Mouse (Mus musculus) stomach, postnatal 0 days (tissue): ENCODE results near the gene Gprc5c. TPM values are rescaled to one million over a fixed set of nuclear protein-coding genes. Genes with fewer than 3 reads are reported as not detected.
A peak's percentile ranks its signal among the peaks of the same experiment; 100 is the strongest.

Experiments
- ATAC-seq: fragments of 200-750 bp; cut with Nextera tagmentation; 2 replicates; pipeline ENCODE4 v1.8.0; 2017; ENCODE audit not compliant: low FRiP score, low TSS enrichment
- DNase-seq: peaks from one replicate; pipeline ENCODE4 v3.0.0-alpha.2; 2016; ENCODE audit warnings: low spot score
- H3K27ac ChIP-seq: fragments of 300-500 bp; sonication (generic); replicated peaks from 2 replicates; pipeline ENCODE4 v1.5.1; 2014; ENCODE audit warnings: mild to moderate bottlenecking, control low read depth
- H3K27me3 ChIP-seq: fragments of 300-500 bp; sonication (generic); 2 replicates; pipeline ENCODE4 v1.6.1; 2014; ENCODE audit warnings: low read length; ENCODE audit not compliant: control insufficient read depth, insufficient read depth
- H3K36me3 ChIP-seq: fragments of 300-500 bp; sonication (generic); 2 replicates; pipeline ENCODE4 v1.6.1; 2014; ENCODE audit warnings: low read length, mixed read lengths; ENCODE audit not compliant: control insufficient read depth, insufficient read depth
- H3K4me1 ChIP-seq: fragments of 300-500 bp; sonication (generic); replicated peaks from 2 replicates; pipeline ENCODE4 v1.6.1; 2014; ENCODE audit warnings: antibody characterized with exemption; ENCODE audit not compliant: control insufficient read depth, insufficient read depth
- H3K4me2 ChIP-seq: fragments of 300-500 bp; sonication (generic); replicated peaks from 2 replicates; pipeline ENCODE4 v1.6.1; 2014; ENCODE audit warnings: low read depth, mild to moderate bottlenecking, control low read depth, moderate library complexity
- H3K4me3 ChIP-seq: fragments of 300-500 bp; sonication (generic); 2 replicates; pipeline ENCODE4 v1.5.1; 2014; ENCODE audit warnings: low read depth, low read length, control low read depth
- H3K9ac ChIP-seq: fragments of 300-500 bp; sonication (generic); 2 replicates; pipeline ENCODE4 v1.6.1; 2014; ENCODE audit warnings: mild to moderate bottlenecking, low read length, control low read depth, mixed read lengths
- H3K9me3 ChIP-seq: fragments of 300-500 bp; sonication (generic); 2 replicates; pipeline ENCODE4 v1.6.1; 2016; ENCODE audit warnings: low read length; ENCODE audit not compliant: control insufficient read depth
- CTCF ChIP-seq: IDR thresholded peaks from 2 replicates; pipeline ENCODE4 v1.5.1; 2016; ENCODE audit warnings: antibody characterized with exemption, low read depth, mild to moderate bottlenecking, moderate library complexity
- EP300 ChIP-seq: optimal IDR thresholded peaks from 2 replicates; pipeline ENCODE3; 2016; ENCODE audit warnings: antibody characterized with exemption
- WGBS: fragments of 180-500 bp; shearing (Covaris S2); extraction: QIAGEN DNeasy Blood & Tissue Kit; methylation state at CpG from one replicate; pipeline ENCODE4 v1.1.7; 2014; 5-methylcytosine and 5-hydroxymethylcytosine counted together
- polyA plus RNA-seq: library from polyadenylated mRNA; unstranded; fragments of >200 nt; fragmentation: Nextera tagmentation; extraction: Ambion mirVana; gene quantifications from 2 replicates; pipeline ENCODE4 v1.2.1, GENCODE M21; 2015

Gene Gprc5c
- polyA plus RNA-seq, result 10.8 and 11.2 TPM in 2 replicates

DNA sequence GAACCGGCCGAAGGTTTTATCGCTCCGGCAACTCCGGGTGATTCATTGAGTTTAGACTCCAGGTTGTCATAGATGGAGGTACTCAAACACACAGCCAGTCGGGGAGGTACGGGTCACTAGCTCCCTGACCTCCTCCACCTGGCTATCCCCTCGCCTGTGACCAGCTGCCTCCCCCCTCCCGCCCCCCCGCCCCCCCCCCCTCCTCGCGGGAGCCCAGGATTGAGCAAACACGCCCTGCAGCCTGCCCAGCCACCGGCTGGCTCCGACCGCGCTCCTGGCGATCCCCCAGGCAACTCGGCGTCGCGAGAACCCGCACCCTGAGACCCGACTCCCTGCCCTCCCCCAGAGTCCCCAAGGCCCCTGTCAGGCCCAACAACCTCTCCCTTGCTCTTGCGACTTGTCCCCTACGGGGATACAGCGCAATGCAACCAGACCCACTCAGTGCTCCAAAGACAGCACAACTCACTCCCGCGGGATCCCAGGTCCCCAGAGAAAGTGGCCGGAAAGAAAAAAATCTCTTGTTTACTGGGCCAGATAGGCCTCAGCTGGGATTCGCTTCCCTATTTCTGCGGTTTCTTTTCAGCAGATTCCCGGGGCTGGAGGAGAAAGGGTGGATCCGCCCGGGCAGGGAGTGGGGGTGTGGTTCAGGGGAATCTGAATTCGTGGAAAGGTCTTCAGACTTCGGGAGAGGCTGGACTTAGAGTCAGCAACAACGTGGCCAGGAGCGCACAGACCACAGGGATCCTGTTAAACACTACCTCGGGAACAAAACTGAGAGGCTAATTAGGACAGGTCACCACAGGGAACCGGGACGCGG lies at the start of gene Gprc5c:
Gene Gprc5c, plus strand, starts transcription at position 701 of the 817 bp plus-strand sequence.
- ATAC-seq, result peak; percentile 61
- under 1% methylated on average over 39 of the region's 43 CpGs for WGBS
- TF ChIP-seq CTCF (no peak), EP300 (no peak)
- peak within 1 kb of the TSS; percentile 67 for H3K4me3 ChIP-seq
- H3K4me2 ChIP-seq, result peak within 1 kb of the TSS; percentile 99
- peak; percentile 79 for DNase-seq
- peaks cover 3% of the 10 kb centered on the region; the same call in 1 of the 2 replicates for H3K4me1 ChIP-seq
- peak within 1 kb of the TSS; percentile 85 for H3K9ac ChIP-seq
- no peaks in the 10 kb centered on the region for H3K27me3 ChIP-seq
- no peaks in the 10 kb centered on the region for H3K9me3 ChIP-seq
- H3K36me3 ChIP-seq, result no peaks in the 10 kb centered on the region
- peak within 1 kb of the TSS; percentile 88 for H3K27ac ChIP-seq

DNA sequence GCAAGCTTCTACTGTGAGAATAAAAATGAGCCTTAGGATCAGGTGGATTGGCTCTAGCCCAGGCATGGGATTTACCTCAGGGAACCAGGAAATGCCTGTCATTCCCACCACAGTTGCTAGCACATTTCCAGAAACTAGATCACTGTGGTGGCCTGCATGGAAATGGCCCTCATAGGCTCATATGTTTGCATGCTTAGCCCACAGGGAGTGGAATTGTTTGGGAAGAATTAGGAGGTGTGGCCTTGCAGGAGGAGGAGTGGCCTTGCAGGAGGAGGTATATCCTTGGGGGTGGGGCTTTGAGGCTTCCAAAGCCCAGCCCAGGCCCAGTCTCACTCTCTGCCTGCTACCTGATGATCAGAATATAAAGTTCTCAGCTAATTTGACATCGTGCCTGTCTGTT lies 49.0 kb upstream of the Gprc5c start:
- DNase-seq (no peak), ATAC-seq (no peak)
- Histone ChIP-seq H3K9ac (no peak overlapping the region), H3K4me1 (no peaks in the 10 kb centered on the region), H3K4me2 (no peak overlapping the region), H3K27me3 (no peaks in the 10 kb centered on the region), H3K9me3 (no peaks in the 10 kb centered on the region), H3K36me3 (no peaks in the 10 kb centered on the region), H3K4me3 (no peak overlapping the region), H3K27ac (no peak overlapping the region)
- 95% methylated on average over 1 of the region's 1 CpGs for WGBS
- TF ChIP-seq EP300 (no peak), CTCF (0 out of 2 replicates have a peak, but pooled peaks have one; percentile 7)

DNA sequence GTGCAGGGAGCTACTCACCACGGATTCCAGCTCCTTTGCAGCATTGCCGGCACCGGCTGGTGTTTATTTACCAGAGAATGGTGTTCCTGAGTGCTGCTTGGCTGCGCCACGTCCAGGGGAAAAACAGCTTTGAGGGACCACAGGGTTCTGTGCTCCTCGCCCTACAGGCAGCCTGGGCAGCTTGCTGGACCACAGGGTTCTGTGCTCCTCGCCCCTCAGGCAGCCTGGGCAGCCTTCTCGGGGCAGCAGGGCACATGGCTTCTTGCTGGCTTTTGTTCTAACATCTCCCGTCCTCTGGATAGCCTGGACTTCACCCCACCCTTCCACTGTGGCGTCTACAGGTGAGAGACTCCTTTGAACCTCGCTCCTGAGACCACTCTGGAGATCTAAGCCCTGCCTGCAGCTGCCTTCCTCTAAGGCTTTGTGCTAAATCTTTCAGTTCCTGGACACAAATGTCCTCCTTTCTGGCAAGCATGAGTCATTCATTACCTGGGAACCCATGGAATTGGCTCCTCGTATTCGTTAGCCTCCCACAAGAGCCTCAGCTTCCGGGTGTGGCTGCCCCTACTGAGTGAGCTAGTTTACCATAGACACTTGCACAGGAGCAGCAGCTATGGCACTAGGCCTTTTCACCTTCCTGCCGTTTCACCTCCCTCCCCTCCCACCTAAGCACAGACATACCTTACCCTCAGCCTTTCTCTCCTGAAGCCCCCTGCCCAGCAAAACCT lies 48.2 kb upstream of the Gprc5c start:
- Histone ChIP-seq H3K36me3 (no peaks in the 10 kb centered on the region), H3K9ac (no peak overlapping the region), H3K27ac (no peak overlapping the region), H3K4me1 (no peaks in the 10 kb centered on the region), H3K9me3 (no peaks in the 10 kb centered on the region), H3K27me3 (no peaks in the 10 kb centered on the region), H3K4me3 (no peak overlapping the region), H3K4me2 (no peak overlapping the region)
- TF ChIP-seq EP300, result no peak
- TF ChIP-seq CTCF, result no peak
- 41% methylated on average over 15 of the region's 15 CpGs for WGBS
- peak; percentile 74 for ATAC-seq
- DNase-seq, result peak; percentile 49

DNA sequence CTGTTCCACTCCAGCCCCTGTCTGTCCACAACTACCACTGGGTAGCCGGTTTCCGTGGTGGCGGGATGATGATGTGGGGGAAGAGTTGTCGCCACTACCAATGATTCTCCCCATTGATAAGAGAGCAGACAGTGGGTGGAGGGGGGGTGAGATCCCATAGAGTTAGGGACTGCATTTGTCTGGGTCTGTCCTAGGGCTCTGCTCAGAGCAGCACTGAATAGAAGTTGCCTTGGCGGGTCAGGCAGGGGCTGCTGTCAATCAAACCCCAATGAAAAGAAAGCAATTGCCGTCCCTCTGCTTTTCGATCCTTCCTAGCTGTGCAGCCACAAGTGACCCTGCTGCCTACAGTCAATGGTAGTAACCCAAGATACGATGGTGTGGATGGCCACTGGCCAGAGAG lies 47.0 kb upstream of the Gprc5c start:
- no peak for TF ChIP-seq CTCF
- no peak for TF ChIP-seq EP300
- H3K27me3 ChIP-seq, result no peaks in the 10 kb centered on the region
- DNase-seq (no peak), ATAC-seq (no peak)
- WGBS, result 73% methylated on average over 8 of the region's 8 CpGs
- no peak overlapping the region for H3K9ac ChIP-seq
- H3K36me3 ChIP-seq, result no peaks in the 10 kb centered on the region
- H3K4me2 ChIP-seq, result no peak overlapping the region
- no peaks in the 10 kb centered on the region for H3K4me1 ChIP-seq
- no peaks in the 10 kb centered on the region for H3K9me3 ChIP-seq
- no peak overlapping the region for H3K27ac ChIP-seq
- H3K4me3 ChIP-seq, result no peak overlapping the region

DNA sequence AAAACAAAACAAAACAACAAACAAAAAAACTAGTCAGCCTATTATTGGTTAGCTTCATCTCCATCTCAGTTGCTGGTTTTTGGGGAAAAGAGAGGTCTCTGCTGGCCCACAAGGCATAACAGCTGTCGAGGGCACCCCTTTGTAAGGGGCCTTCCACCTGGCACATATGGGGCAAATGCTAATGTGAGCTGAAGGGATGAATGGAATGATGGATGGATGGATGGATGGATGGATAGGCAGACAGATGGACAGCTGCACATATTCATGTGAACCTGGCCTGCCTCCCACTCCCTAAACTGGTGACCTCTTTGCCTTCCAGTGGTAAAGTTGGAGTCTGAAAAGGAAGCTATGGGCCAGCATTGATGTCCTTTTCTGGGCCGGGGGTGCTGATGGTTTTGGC lies 43.9 kb upstream of the Gprc5c start:
- DNase-seq (no peak), ATAC-seq (no peak)
- Histone ChIP-seq H3K9me3 (no peaks in the 10 kb centered on the region), H3K9ac (no peak overlapping the region), H3K27me3 (no peaks in the 10 kb centered on the region), H3K4me3 (no peak overlapping the region), H3K4me1 (no peaks in the 10 kb centered on the region), H3K4me2 (no peak overlapping the region), H3K27ac (no peak overlapping the region), H3K36me3 (no peaks in the 10 kb centered on the region)
- TF ChIP-seq EP300 (no peak), CTCF (no peak)
- WGBS, result 55% methylated on average over 2 of the region's 2 CpGs
